In genomic region chr7:107841719-107842118, GRCm38 (mm10) we compare ENCODE assay signal across 14 mouse cellular contexts. TPM values are rescaled to one million over a fixed set of nuclear protein-coding genes. Genes with fewer than 3 reads are reported as not detected.
A peak's percentile ranks its signal among the peaks of the same experiment; 100 is the strongest.
DNase-seq lines count a peak whose midpoint lies in the region; ATAC-seq and TF ChIP-seq lines count a peak whose summit lies in the region.
"Had no signal": no experiment of that assay in that cellular context is flagged by ENCODE, and none has a peak within 500 bp of the region (broad histone marks: within the 10 kb centered on the region; RNA-seq: fewer than 3 reads in every experiment).

No protein-coding gene starts in this region.

- no peaks in the 10 kb centered on the region for H3K4me1 ChIP-seq in kidney, postnatal 0 days (replicated peaks; ENCODE audit: insufficient read depth, low read length)
- H3K4me1 ChIP-seq in kidney, embryonic 16.5 days (ENCODE audit: insufficient read depth, low read length), result no peaks in the 10 kb centered on the region
- H3K4me1 ChIP-seq in E14TG2a.4 (replicated peaks; ENCODE audit: low read depth, low read length), result no peaks in the 10 kb centered on the region
- H3K4me1 ChIP-seq: megakaryocyte, embryonic 14.5 days; neural tube, embryonic 13.5 days had no signal

- H3K27ac ChIP-seq in kidney, postnatal 0 days, result no peak overlapping the region
- H3K27ac ChIP-seq in kidney, embryonic 16.5 days (ENCODE audit: low read length), result no peak overlapping the region
- H3K27ac ChIP-seq: neural tube, embryonic 13.5 days had no signal

- H3K36me3 ChIP-seq in kidney, postnatal 0 days (ENCODE audit: insufficient read depth, low read length), result no peaks in the 10 kb centered on the region
- no peaks in the 10 kb centered on the region for H3K36me3 ChIP-seq in kidney, embryonic 16.5 days (ENCODE audit: insufficient read depth, low read length)
- H3K36me3 ChIP-seq in E14TG2a.4 (ENCODE audit: insufficient read depth, low read length), result no peaks in the 10 kb centered on the region
- H3K36me3 ChIP-seq: neural tube, embryonic 13.5 days had no signal

- no peak overlapping the region for H3K9ac ChIP-seq in kidney, postnatal 0 days (ENCODE audit: low read depth, low read length)
- H3K9ac ChIP-seq in kidney, embryonic 16.5 days (replicated peaks; ENCODE audit: low read length), result no peak overlapping the region
- H3K9ac ChIP-seq: neural tube, embryonic 13.5 days had no signal

- ATAC-seq in kidney, postnatal 0 days (replicated peaks; ENCODE audit: low FRiP score, low read depth), result no peak
- no peak for ATAC-seq in kidney, embryonic 16.5 days (ENCODE audit: low FRiP score, low TSS enrichment)

- H3K9me3 ChIP-seq in kidney, postnatal 0 days (replicated peaks; ENCODE audit: low read length), result no peaks in the 10 kb centered on the region
- H3K9me3 ChIP-seq in kidney, embryonic 16.5 days (ENCODE audit: low read length), result no peaks in the 10 kb centered on the region
- H3K9me3 ChIP-seq in E14TG2a.4 (ENCODE audit: low read length), result no peaks in the 10 kb centered on the region
- H3K9me3 ChIP-seq: megakaryocyte, embryonic 14.5 days; neural tube, embryonic 13.5 days had no signal

- H3K4me3 ChIP-seq in kidney, postnatal 0 days (replicated peaks; ENCODE audit: low read depth, low read length), result no peak overlapping the region
- H3K4me3 ChIP-seq in kidney, embryonic 16.5 days (ENCODE audit: low read length), result no peak overlapping the region
- H3K4me3 ChIP-seq in E14TG2a.4 (replicated peaks; ENCODE audit: low read length), result no peak overlapping the region
- H3K4me3 ChIP-seq: megakaryocyte, embryonic 14.5 days; neural tube, embryonic 13.5 days had no signal

- peak; percentile 59 for TF ChIP-seq CTCF in kidney, postnatal 0 days (IDR thresholded peaks at IDR 0.05; ENCODE audit: low read depth)
- peak; percentile 59 for TF ChIP-seq CTCF in E14TG2a.4 (conservative IDR thresholded peaks at IDR 0.05; ENCODE audit: low read length)

- WGBS in kidney, postnatal 0 days, result 73% methylated on average over 1 of the region's 1 CpGs
- 84% methylated on average over 1 of the region's 1 CpGs for WGBS in kidney, embryonic 16.5 days

- no peak overlapping the region for H3K4me2 ChIP-seq in kidney, postnatal 0 days (ENCODE audit: low read length)
- no peak overlapping the region for H3K4me2 ChIP-seq in kidney, embryonic 16.5 days (replicated peaks; ENCODE audit: low read depth, low read length)
- H3K4me2 ChIP-seq: neural tube, embryonic 13.5 days had no signal

- no peaks in the 10 kb centered on the region for H3K27me3 ChIP-seq in kidney, postnatal 0 days (ENCODE audit: insufficient read depth, low read length)
- no peaks in the 10 kb centered on the region for H3K27me3 ChIP-seq in kidney, embryonic 16.5 days (ENCODE audit: insufficient read depth, low read length)
- H3K27me3 ChIP-seq in E14TG2a.4 (ENCODE audit: insufficient read depth, low read length), result no peaks in the 10 kb centered on the region
- H3K27me3 ChIP-seq: megakaryocyte, embryonic 14.5 days; neural tube, embryonic 13.5 days had no signal

- DNase-seq in kidney, postnatal 0 days (ENCODE audit: low spot score), result peak; percentile 23
- peak; percentile 29 for DNase-seq in 416B (ENCODE audit: low read depth)
- peak; percentile 54 for DNase-seq in embryo, embryonic 11 days
- DNase-seq in spleen, postnatal 4 days (ENCODE audit: low spot score in 2 of 2), result no peak
- no peak for DNase-seq in layer of hippocampus, postnatal 10 days (ENCODE audit: low spot score in 2 of 2)
- DNase-seq: cerebellum, adult 11 months; thymus, postnatal 14 days had no signal

RNA-seq across cellular contexts. Expression of gene Olfr470, which starts 5.6 kb away (rescaled TPM):
- polyA plus RNA-seq in kidney, postnatal 0 days (2015; fragmentation: Nextera tagmentation; extraction: Ambion mirVana), result not detected in 2 replicates
- polyA plus RNA-seq in kidney, embryonic 16.5 days (2015; fragmentation: Nextera tagmentation; extraction: Ambion mirVana), result not detected in 2 replicates
- not detected for total RNA-seq in layer of hippocampus, postnatal 10 days (2021)
- total RNA-seq: left cerebral cortex, postnatal 25 days had no signal
- polyA plus RNA-seq: intestine, embryonic 14.5 days; neural tube, embryonic 13.5 days; small intestine, adult 2 months had no signal

RNA-seq across cellular contexts. Expression of gene Olfr469, which starts 16.4 kb away (rescaled TPM):
- polyA plus RNA-seq in kidney, postnatal 0 days (2015; fragmentation: Nextera tagmentation; extraction: Ambion mirVana), result not detected in 2 replicates
- not detected in 2 replicates for polyA plus RNA-seq in kidney, embryonic 16.5 days (2015; fragmentation: Nextera tagmentation; extraction: Ambion mirVana)
- not detected for total RNA-seq in layer of hippocampus, postnatal 10 days (2021)
- total RNA-seq: left cerebral cortex, postnatal 25 days had no signal
- polyA plus RNA-seq: intestine, embryonic 14.5 days; neural tube, embryonic 13.5 days; small intestine, adult 2 months had no signal

RNA-seq across cellular contexts. Expression of gene Olfr467, which starts 29.7 kb away (rescaled TPM):
- polyA plus RNA-seq in kidney, postnatal 0 days (2015; fragmentation: Nextera tagmentation; extraction: Ambion mirVana), result not detected in 2 replicates
- polyA plus RNA-seq in kidney, embryonic 16.5 days (2015; fragmentation: Nextera tagmentation; extraction: Ambion mirVana), result not detected in 2 replicates
- total RNA-seq in layer of hippocampus, postnatal 10 days (2021), result not detected
- total RNA-seq: left cerebral cortex, postnatal 25 days had no signal
- polyA plus RNA-seq: intestine, embryonic 14.5 days; neural tube, embryonic 13.5 days; small intestine, adult 2 months had no signal

RNA-seq across cellular contexts. Expression of gene Ovch2, which starts 40.7 kb away (rescaled TPM):
- polyA plus RNA-seq in kidney, postnatal 0 days (2015; fragmentation: Nextera tagmentation; extraction: Ambion mirVana), result not detected in 2 replicates
- not detected in 2 replicates for polyA plus RNA-seq in kidney, embryonic 16.5 days (2015; fragmentation: Nextera tagmentation; extraction: Ambion mirVana)
- total RNA-seq in layer of hippocampus, postnatal 10 days (2021), result not detected
- total RNA-seq: left cerebral cortex, postnatal 25 days had no signal
- polyA plus RNA-seq: intestine, embryonic 14.5 days; neural tube, embryonic 13.5 days; small intestine, adult 2 months had no signal

RNA-seq across cellular contexts. Expression of gene Olfr472, which starts 56.0 kb away (rescaled TPM):
- polyA plus RNA-seq in kidney, postnatal 0 days (2015; fragmentation: Nextera tagmentation; extraction: Ambion mirVana), result not detected in 2 replicates
- 0.03 TPM in 1 of 2 replicates, not detected in the other for polyA plus RNA-seq in kidney, embryonic 16.5 days (2015; fragmentation: Nextera tagmentation; extraction: Ambion mirVana)
- not detected for total RNA-seq in layer of hippocampus, postnatal 10 days (2021)
- total RNA-seq: left cerebral cortex, postnatal 25 days had no signal
- polyA plus RNA-seq: intestine, embryonic 14.5 days; neural tube, embryonic 13.5 days; small intestine, adult 2 months had no signal

Comparison
In these comparisons a context has a peak if more than half of its experiments do, and no peak if none do; other contexts are left out.
1. DNase-seq: peak in kidney, postnatal 0 days (single experiment), 416B (single experiment) and embryo, embryonic 11 days (single experiment); none in spleen, postnatal 4 days (0 of 2) and layer of hippocampus, postnatal 10 days (0 of 2).